Mouse (Mus musculus): ENCODE measurements at regions not wholly inside any gene's neighbourhood (a gene's known extent, or its start where the extent isn't known, plus 50 kb on each side); places are given as distances from the start of the nearest gene placed in this dataset.

- no peaks in the 10 kb centered on the region for H3K36me3 ChIP-seq (replicated peaks; ENCODE audit: control insufficient read depth, insufficient read depth, low read length)
- no peak overlapping the region for H3K4me3 ChIP-seq (ENCODE audit: low read depth, low read length)
- H3K9me3 ChIP-seq (replicated peaks; ENCODE audit: control insufficient read depth, low read length), result no peaks in the 10 kb centered on the region
- H3K27ac ChIP-seq (ENCODE audit: low read depth), result no peak overlapping the region
- WGBS, result 81% methylated on average over 4 of the region's 4 CpGs
- no peaks in the 10 kb centered on the region for H3K4me1 ChIP-seq (ENCODE audit: control insufficient read depth, insufficient read depth)
- ATAC-seq (ENCODE audit: insufficient read depth, low read depth), result no peak
- TF ChIP-seq EP300 (IDR thresholded peaks at IDR 0.05; ENCODE audit: low read depth) (no peak), CTCF (IDR thresholded peaks at IDR 0.05; ENCODE audit: low read depth) (no peak)
- H3K4me2 ChIP-seq (ENCODE audit: low read depth, low read length), result no peak overlapping the region
- no peaks in the 10 kb centered on the region for H3K27me3 ChIP-seq (ENCODE audit: control insufficient read depth, insufficient read depth, low read length)
- no peak for DNase-seq (ENCODE audit: low spot score)
- H3K9ac ChIP-seq (replicated peaks; ENCODE audit: low read depth, low read length), result no peak overlapping the region
Measured at GRCm38 (mm10) chr3:151670628-151671027, 79.1 kb downstream of the Ifi44 start.

- Histone ChIP-seq H3K27me3 (ENCODE audit: control insufficient read depth, insufficient read depth, low read length) (no peaks in the 10 kb centered on the region), H3K36me3 (replicated peaks; ENCODE audit: control insufficient read depth, insufficient read depth, low read length) (no peaks in the 10 kb centered on the region), H3K4me1 (ENCODE audit: control insufficient read depth, insufficient read depth) (no peaks in the 10 kb centered on the region), H3K9me3 (replicated peaks; ENCODE audit: control insufficient read depth, low read length) (no peaks in the 10 kb centered on the region), H3K27ac (ENCODE audit: low read depth) (no peak overlapping the region), H3K4me2 (ENCODE audit: low read depth, low read length) (no peak overlapping the region), H3K9ac (replicated peaks; ENCODE audit: low read depth, low read length) (no peak overlapping the region), H3K4me3 (ENCODE audit: low read depth, low read length) (no peak overlapping the region)
- TF ChIP-seq CTCF (IDR thresholded peaks at IDR 0.05; ENCODE audit: low read depth) (no peak), EP300 (IDR thresholded peaks at IDR 0.05; ENCODE audit: low read depth) (no peak)
- 74% methylated on average over 5 of the region's 5 CpGs for WGBS
- no peak for ATAC-seq (ENCODE audit: insufficient read depth, low read depth)
- no peak for DNase-seq (ENCODE audit: low spot score)
Measured at GRCm38 (mm10) chr3:151653298-151653697, 96.5 kb downstream of the Ifi44 start.

- no peak overlapping the region for H3K4me2 ChIP-seq (ENCODE audit: low read depth, low read length)
- DNase-seq (ENCODE audit: low spot score), result no peak
- 89% methylated on average over 7 of the region's 7 CpGs for WGBS
- no peak overlapping the region for H3K4me3 ChIP-seq (ENCODE audit: low read depth, low read length)
- no peaks in the 10 kb centered on the region for H3K27me3 ChIP-seq (ENCODE audit: control insufficient read depth, insufficient read depth, low read length)
- no peak overlapping the region for H3K9ac ChIP-seq (replicated peaks; ENCODE audit: low read depth, low read length)
- TF ChIP-seq CTCF (IDR thresholded peaks at IDR 0.05; ENCODE audit: low read depth) (no peak), EP300 (IDR thresholded peaks at IDR 0.05; ENCODE audit: low read depth) (no peak)
- no peaks in the 10 kb centered on the region for H3K4me1 ChIP-seq (ENCODE audit: control insufficient read depth, insufficient read depth)
- no peaks in the 10 kb centered on the region for H3K9me3 ChIP-seq (replicated peaks; ENCODE audit: control insufficient read depth, low read length)
- H3K27ac ChIP-seq (ENCODE audit: low read depth), result no peak overlapping the region
- ATAC-seq (ENCODE audit: insufficient read depth, low read depth), result no peak
- H3K36me3 ChIP-seq (replicated peaks; ENCODE audit: control insufficient read depth, insufficient read depth, low read length), result no peaks in the 10 kb centered on the region
Measured at GRCm38 (mm10) chr3:151651524-151651923, 98.2 kb downstream of the Ifi44 start.

GRCm38 (mm10) chr3:151647637-151648036 lies 102.1 kb downstream of the Ifi44 start:
- DNase-seq (ENCODE audit: low spot score) (no peak), ATAC-seq (ENCODE audit: insufficient read depth, low read depth) (no peak)
- H3K4me2 ChIP-seq (ENCODE audit: low read depth, low read length), result no peak overlapping the region
- H3K9ac ChIP-seq (replicated peaks; ENCODE audit: low read depth, low read length), result no peak overlapping the region
- no peak overlapping the region for H3K4me3 ChIP-seq (ENCODE audit: low read depth, low read length)
- no peaks in the 10 kb centered on the region for H3K36me3 ChIP-seq (replicated peaks; ENCODE audit: control insufficient read depth, insufficient read depth, low read length)
- no peaks in the 10 kb centered on the region for H3K4me1 ChIP-seq (ENCODE audit: control insufficient read depth, insufficient read depth)
- no peaks in the 10 kb centered on the region for H3K27me3 ChIP-seq (ENCODE audit: control insufficient read depth, insufficient read depth, low read length)
- WGBS, result 71% methylated on average over 10 of the region's 10 CpGs
- no peak overlapping the region for H3K27ac ChIP-seq (ENCODE audit: low read depth)
- H3K9me3 ChIP-seq (replicated peaks; ENCODE audit: control insufficient read depth, low read length), result no peaks in the 10 kb centered on the region
- TF ChIP-seq CTCF (IDR thresholded peaks at IDR 0.05; ENCODE audit: low read depth) (no peak), EP300 (IDR thresholded peaks at IDR 0.05; ENCODE audit: low read depth) (no peak)

- Histone ChIP-seq H3K4me3 (ENCODE audit: low read depth, low read length) (no peak overlapping the region), H3K4me1 (ENCODE audit: control insufficient read depth, insufficient read depth) (no peaks in the 10 kb centered on the region), H3K27me3 (ENCODE audit: control insufficient read depth, insufficient read depth, low read length) (no peaks in the 10 kb centered on the region), H3K4me2 (ENCODE audit: low read depth, low read length) (no peak overlapping the region), H3K36me3 (replicated peaks; ENCODE audit: control insufficient read depth, insufficient read depth, low read length) (no peaks in the 10 kb centered on the region), H3K27ac (ENCODE audit: low read depth) (no peak overlapping the region), H3K9ac (replicated peaks; ENCODE audit: low read depth, low read length) (no peak overlapping the region), H3K9me3 (replicated peaks; ENCODE audit: control insufficient read depth, low read length) (no peaks in the 10 kb centered on the region)
- DNase-seq (ENCODE audit: low spot score) (no peak), ATAC-seq (ENCODE audit: insufficient read depth, low read depth) (no peak)
- 86% methylated on average over 5 of the region's 5 CpGs for WGBS
- no peak for TF ChIP-seq EP300 (IDR thresholded peaks at IDR 0.05; ENCODE audit: low read depth)
- no peak for TF ChIP-seq CTCF (IDR thresholded peaks at IDR 0.05; ENCODE audit: low read depth)
Measured at GRCm38 (mm10) chr3:151639431-151640111, 110.2 kb downstream of the Ifi44 start.

DNA sequence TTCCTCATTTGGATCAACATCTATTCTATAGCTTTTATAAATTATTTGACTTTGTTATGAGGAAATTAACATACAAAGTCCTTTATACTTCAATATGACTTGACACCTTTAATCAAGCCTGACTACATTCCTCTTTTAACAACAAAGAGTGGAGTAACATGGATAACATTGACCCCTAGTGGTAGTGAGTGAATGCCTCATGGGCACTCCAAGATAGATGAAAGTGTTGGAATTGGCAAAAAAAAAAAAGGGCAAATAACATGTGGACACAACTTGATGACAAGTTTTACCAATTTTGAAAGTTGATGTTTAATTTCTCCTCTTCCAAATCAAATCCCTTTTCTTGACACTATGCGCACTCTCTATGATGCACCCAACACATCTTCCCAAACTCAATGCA lies 111.4 kb downstream of the Ifi44 start:
- Histone ChIP-seq H3K36me3 (replicated peaks; ENCODE audit: control insufficient read depth, insufficient read depth, low read length) (no peaks in the 10 kb centered on the region), H3K9ac (replicated peaks; ENCODE audit: low read depth, low read length) (no peak overlapping the region), H3K4me2 (ENCODE audit: low read depth, low read length) (no peak overlapping the region), H3K4me1 (ENCODE audit: control insufficient read depth, insufficient read depth) (no peaks in the 10 kb centered on the region), H3K9me3 (replicated peaks; ENCODE audit: control insufficient read depth, low read length) (no peaks in the 10 kb centered on the region), H3K27ac (ENCODE audit: low read depth) (no peak overlapping the region), H3K4me3 (ENCODE audit: low read depth, low read length) (no peak overlapping the region), H3K27me3 (ENCODE audit: control insufficient read depth, insufficient read depth, low read length) (no peaks in the 10 kb centered on the region)
- 86% methylated on average over 1 of the region's 1 CpGs for WGBS
- ATAC-seq (ENCODE audit: insufficient read depth, low read depth), result no peak
- no peak for DNase-seq (ENCODE audit: low spot score)
- TF ChIP-seq CTCF (IDR thresholded peaks at IDR 0.05; ENCODE audit: low read depth) (peak; percentile 28), EP300 (IDR thresholded peaks at IDR 0.05; ENCODE audit: low read depth) (no peak)

All from heart, postnatal 0 days (tissue).